Mouse (Mus musculus): ENCODE data around the gene Cachd1.

The Cachd1 gene

DNA sequence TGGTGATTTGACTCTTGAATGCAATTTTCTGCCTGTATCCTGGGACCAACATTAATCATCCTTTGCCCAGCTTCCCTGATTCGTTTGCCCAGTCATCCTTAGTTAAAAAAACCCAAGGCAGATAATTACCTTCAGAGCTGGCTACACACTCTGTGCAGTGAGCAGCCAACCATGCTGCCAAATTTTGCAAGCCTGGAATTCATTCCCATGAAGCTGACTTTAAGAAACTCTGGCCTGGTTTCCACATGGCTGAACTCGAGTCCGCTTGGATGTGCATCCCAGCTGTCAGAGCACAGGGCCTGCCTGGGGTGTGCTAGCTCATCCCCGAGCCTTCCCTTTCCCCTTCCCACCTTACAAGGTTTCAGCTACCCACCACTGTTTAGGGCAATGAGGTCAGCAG, 214.5 kb downstream of the Cachd1 start:
- no peak for DNase-seq (ENCODE audit: low spot score)

DNA sequence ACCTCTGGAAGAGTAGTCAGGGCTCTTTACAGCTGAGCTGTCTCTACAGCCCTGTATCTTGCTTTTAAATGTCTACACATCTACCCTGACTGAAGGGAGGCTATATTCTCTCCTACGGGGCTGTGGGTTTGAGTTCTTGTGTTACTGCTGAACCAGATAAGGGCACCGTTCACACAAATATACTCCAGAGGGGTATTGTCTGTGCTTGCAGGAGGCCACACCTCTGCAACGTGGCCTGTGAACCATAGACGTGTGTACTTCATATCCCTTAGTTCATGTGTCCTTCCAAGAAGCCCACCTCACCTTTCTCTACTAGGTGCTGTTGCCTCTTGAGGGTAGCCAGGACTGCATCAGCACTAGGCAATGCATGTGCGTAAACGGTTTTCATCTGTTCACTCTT, 215.6 kb downstream of the Cachd1 start:
- DNase-seq (ENCODE audit: low spot score), result no peak

DNA sequence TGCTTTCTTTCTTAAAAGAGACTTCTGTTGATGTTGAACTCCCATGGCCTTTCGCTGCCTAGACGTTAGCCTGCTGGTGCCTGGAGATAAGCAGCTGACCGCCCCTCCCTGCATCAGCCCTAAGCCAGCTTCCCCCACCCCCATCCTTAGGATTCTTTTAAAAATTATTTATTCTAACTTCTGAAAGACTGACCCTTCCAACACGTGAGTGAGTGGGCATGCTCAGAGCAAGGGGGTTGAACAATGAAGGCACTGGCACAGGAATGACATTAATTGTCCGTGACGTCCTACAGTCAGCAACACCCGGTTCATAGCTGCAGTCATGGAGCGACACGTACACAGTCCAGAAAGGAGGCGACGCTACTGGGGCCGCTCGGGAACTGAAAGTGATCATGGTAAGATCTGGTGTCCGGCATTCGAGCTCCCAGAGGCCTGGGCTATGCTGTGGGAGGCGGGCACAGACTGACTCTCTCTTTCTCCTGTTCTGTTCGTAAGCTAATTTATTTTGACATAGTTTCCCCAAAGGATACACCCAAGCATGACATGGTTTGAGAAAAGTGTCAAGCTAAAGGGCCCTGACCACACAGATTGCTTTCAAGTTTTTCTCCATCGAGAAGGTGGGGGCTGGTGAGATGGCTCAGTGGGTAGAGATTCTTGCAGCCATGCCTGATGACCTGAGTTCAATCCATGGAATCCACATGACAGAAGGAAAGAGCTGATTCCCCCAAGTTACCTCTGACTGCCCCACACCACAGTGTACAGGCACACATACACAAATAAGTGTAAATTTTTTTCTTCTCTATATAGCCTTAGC, 218.2 kb downstream of the Cachd1 start:
- peak; percentile 21 for DNase-seq (ENCODE audit: low spot score)

DNA sequence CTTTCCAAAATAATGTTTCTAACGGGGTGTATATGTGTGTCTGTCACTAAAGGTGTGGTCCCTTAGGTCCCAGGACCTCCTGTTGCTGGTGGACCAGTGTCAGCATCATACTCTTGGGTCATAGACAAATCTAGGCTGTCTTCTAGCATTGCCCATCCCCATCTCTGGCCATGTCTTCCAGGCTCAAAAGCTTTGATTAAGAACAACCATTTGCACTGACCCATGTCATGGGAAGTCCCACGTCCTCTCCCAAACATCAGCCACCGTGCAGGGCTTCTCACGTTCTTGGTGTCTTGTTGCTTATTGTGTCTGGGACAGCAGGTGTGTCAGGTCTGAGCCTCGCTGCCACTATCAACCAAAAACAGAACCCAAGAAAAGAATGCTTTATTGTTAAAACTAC, 219.1 kb downstream of the Cachd1 start:
- DNase-seq (ENCODE audit: low spot score), result no peak

DNA sequence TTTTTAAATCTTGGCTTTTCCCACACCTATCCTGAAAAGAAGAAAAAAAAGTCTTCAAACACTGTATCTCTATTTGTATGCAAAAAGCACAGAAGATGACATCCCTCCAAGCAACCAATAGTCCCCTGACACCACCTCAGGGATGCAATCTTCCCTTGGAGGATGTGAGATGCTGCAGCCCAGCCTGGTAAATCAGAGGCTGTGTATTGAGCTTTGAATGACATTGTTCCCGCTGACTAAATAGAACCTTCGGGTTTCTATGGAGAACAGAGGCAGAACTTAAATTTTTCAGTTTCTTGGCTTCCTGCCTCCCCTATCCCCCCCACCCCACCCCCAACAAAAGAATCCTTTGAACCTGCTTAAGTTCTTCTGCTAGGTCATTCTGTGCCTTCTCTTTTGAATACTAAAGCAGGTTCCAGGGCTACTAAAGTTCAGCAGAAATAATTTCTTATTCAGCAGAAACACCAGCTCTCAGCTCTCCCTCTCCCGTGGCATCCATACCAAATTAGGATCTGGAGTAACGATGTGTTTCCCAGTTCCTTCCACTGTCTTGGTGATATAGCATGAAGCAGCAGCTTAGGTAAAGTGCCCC, 219.7 kb downstream of the Cachd1 start:
- DNase-seq (ENCODE audit: low spot score), result no peak

DNA sequence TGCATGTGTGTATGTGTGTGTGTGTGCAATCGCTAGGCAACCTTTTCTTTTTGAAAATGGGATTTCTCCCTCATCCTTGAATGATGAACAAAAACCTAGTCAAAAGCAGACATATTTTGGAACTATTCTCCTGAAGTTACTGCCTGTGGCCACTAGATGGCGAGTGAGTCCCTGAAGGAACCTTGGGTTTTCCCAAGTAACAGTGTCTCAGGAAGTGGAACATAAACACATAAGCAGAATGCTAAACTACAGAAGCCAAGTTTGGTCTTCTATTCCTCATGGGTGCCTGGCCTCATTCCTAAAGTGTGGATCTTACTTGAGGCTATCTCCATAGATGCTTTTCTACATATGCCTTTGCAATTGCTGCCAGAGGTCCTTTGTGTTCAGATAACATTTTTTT, 221.7 kb downstream of the Cachd1 start:
- DNase-seq (ENCODE audit: low spot score), result peak; percentile 19

DNA sequence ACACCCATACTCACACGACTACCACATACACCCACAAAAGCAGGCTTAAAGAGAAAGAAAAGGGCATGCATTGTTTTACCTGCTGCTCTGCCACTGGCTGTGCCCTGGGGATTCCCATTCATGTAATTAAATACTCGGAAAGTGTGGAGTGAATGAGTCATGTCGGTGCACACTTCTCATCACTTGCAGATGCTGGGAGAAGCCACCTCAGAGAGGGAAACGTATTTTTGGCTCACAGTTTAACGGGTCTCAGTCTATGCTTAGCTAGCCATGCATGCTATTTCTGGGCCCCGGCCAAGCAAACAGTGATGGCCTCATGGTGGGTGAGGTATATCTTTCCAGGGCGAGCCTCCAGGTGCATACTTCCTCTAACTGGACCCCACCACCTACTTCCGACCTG, 222.4 kb downstream of the Cachd1 start:
- no peak for DNase-seq (ENCODE audit: low spot score)

DNA sequence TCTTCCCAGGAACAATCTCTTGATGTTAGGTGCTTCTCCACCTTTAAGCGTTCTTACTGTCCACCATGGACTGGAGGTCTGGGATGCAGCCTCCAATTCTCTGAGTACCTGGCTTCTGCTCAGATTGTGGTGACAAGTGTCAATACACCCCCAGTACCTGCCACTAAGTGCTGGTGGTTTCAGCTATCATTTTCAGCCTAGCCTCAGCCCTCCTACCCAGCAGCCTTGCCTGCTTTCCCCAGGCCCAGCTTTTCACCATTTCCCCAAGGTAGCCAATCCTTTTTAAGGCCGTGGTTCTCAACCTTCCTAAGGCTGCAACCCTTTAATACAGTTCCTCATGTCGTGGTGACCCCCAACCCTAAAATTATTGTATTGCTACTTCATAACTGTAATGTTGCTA, 224.1 kb downstream of the Cachd1 start:
- no peak for DNase-seq (ENCODE audit: low spot score)

DNA sequence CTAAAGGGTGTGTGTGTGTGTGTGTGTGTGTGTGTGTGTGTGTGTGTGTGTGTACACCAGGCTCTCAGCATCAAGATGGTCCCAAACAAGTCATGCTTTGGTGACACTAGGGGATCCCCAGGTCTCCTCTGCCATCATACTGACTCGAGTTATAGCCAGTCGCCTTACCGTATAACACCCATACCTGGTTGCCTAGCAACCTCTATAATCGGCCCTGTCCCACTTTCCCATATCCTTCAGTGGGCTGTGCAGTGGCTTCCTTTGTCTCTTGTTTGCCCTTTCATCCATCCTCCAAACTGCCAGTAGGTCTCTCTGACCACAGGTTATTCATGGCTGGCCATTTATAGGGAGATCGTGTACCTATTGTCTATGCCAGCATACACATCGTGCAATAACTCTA, 224.6 kb downstream of the Cachd1 start:
- no peak for DNase-seq (ENCODE audit: low spot score)

DNA sequence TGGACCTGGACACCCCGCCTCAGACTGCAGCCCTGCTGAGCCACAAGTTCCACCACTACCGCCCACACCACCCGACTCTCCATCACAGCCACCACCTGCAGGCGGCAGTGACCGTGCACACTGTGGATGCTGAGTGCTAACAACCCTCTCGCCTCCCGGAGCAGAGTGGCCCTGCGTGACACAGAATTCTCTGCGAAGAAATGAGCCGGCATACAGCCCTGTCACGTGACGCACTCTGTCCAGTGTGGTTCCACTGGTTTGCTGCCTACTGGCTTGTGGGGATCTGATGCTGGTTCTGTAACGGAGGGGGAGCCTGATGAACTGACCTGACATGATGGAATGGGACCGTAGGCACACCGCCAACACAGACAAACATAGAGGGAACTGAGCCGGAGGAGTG, 226.5 kb downstream of the Cachd1 start:
- DNase-seq (ENCODE audit: low spot score), result no peak

DNA sequence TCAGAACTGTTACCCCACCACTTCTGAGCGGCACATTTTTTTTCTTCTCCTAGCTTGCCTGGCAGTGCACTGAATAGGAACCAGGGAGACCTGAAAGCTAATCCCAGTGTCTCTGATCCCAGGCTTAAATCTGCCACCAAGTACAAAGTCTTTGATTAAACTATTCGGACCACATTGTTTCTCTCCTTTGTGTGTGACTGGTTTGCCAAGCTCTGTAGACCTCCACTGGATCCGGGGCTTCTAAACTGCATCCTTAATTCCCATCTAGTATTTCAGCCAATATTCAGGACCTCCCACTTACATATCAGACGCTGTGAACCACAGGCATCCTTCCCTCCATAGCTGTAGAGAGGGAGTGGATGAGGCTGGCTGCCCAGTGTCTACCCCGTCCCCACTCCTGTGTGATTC, 231.9 kb downstream of the Cachd1 start:
- no peak for DNase-seq (ENCODE audit: low spot score)

DNA sequence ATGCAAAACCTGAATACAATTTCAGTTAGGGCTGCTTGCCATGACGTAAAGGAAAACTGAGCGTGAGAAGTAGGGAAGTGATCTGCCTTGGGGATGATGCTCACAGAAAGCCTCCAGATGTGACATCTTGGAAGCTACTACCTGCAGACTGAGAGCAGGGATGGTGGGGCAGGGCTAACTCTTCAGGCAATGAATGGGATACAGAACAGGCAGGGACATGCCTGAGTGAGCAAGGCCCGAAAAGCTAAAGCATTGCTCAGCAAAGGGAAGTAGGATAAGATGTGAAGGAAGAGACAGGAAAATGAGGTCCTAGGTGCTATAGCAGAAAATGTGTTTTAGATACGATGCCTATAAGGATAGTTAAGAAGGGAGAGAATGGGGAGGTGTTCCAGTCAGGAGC, 232.6 kb downstream of the Cachd1 start:
- no peak for DNase-seq (ENCODE audit: low spot score)

DNA sequence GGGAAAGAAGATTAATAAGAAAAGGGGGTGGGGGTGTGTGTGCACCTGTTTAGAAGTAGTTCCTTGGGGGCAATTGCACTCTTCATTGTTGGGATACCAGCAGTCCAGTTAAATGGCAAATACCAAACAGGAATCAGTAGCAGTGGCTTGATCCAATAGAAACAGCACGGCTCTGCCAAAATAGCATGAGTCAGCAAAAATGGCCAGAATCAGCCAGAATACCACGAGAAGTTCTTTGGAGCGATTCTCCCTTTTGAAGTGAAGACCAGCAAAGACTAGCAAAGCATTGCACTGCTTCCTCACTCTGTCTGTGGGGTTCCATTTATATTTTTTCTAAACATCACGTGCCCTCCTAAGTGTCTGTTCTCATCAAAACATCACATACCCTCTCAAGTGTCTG, 241.3 kb downstream of the Cachd1 start:
- no peak for DNase-seq (ENCODE audit: low spot score)

DNA sequence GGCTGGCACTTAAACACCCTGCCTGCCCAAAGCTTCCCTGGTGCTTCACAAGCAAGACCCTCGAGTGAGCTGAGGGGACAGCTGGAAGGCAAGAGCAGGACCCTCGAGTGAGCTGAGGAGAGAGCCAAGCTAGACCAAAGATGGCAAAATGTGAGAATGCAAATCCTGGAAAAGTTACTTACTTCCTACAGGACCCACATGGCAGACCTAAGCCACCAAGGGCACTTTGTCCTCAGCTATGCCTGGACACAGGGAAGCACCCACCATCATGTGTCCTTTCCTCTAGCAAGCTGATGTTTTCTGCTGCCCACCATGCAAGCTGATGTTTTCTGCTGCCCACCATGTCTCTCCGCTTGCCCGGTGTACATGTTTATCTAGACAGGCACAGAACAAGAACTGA, 244.1 kb downstream of the Cachd1 start, which contains the start of gene Gm10577:
Gene Gm10577 (minus strand): TSS at position 101 of the 400 bp plus-strand sequence.
- no peak for DNase-seq (ENCODE audit: low spot score)

DNA sequence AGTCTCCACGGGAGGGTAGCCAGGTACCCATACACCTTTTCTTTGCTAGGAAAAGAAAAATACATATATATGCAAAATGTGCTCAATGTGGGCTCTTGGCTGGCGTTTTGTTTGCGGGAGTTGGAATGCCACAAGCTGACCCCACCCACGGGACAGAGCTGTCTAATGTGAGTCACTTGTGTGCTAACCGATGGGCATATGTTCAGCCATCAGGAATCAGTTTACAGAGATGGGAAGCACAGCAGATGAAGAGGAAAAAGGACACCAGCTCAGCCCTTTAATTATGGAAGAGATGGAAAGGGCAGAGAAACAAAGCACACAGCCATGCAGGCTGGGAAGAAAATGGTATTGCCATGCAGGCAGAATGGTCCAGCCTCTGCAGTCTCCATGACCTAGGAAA, 250.1 kb downstream of the Cachd1 start:
- no peak for DNase-seq (ENCODE audit: low spot score)

DNA sequence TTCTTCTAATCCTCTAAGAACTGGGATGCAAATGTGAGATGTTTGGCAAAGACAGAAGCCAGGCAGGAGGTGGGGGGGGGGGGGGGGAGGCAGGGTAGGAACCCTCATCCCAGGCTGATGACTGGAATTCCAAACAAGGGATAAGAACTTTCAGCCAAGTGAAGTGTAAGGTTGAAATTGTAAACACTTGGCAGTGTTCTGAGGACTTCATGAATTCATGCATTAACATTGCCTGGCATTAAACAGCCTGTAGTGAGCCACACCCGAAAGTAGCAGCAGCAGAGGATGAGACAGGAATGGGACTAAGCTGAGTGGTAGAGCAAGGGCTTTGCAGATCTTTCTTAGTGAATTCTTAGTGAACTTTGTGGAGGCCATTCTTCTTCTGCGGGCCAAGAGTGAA, 250.5 kb downstream of the Cachd1 start:
- DNase-seq (ENCODE audit: low spot score), result peak; percentile 8

DNA sequence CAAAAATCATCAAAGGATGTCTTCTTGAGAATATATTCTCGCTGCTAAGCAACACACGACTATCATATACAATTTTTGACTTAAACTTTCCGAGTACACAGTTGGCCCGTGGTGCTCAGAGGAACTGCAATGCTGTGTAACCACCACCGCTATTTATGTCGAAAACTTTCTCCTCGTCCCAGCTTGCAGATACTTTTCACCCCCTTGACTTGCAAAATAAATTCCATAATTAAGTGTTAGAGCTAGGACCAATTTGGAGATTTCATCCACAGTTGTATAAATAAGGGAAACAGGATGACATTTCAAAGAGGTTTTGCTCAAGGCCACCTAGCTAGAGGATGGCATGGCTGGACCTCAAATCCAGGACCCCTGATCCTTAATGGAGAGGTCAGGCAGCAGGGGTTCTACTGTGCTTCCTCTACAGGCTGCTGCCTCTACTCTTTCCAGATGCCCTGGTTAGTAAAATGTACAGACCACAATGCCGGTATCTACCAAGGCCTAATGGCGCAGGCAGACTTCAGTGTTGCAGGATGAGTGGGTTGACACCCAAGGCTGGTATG, 251.5 kb downstream of the Cachd1 start:
- no peak for DNase-seq (ENCODE audit: low spot score)

DNA sequence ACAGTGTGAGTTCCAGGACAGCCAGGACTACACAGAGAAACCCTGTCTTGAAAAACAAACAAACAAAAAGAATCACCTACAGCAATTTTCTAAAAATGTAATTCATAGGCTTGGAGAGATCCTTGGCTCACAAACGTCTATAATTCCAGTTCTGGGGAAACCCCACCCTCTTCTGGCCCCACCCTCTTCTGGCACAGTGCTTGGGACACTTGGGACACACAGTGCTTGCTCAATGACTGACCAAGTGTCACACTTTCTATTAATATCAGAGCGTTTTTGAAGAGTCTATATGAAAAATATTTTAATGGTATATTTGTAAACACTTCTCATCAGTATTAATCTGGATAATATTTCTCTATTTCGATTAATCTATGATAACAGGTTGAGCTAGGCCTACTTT, 256.6 kb downstream of the Cachd1 start:
- no peak for DNase-seq (ENCODE audit: low spot score)

DNA sequence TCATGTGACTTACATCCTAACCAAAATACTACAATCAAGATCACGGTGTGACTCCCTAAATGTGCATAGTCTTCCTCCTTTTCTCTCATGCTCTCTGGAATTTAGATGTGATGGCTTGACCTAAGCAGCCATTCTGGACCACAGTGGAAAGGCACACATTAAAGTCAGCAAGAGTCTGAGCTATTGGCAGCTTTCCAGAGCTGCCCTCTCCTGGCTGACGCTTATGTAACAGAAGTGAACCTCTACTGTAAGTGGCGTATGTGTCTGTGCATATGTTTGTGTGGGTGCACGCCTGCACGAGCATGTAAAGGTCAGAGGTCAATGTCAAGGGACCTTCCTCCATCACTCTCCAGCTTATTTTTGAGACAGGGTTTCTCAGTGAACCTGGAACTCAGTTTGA, 258.7 kb downstream of the Cachd1 start:
- DNase-seq (ENCODE audit: low spot score), result no peak

DNA sequence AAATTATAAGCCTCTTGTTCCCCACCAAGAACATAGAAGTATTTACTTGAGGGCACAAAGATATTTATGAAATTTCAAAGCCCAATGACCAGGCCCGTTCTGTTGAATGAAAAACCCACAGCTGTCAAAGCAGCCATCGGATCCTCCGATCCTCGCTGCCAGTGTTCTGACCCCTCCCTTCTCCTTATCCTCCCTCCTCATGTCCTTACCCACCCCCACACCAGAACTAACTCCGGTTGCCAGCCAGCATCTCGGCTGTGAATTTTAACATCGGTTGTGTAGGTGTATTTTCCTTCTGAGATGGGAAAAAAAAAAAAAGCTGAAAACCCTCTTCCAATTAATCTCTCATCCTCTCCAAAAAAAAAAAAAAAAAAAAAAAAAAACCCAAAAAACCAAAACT, 260.7 kb downstream of the Cachd1 start:
- no peak for DNase-seq (ENCODE audit: low spot score)

DNA sequence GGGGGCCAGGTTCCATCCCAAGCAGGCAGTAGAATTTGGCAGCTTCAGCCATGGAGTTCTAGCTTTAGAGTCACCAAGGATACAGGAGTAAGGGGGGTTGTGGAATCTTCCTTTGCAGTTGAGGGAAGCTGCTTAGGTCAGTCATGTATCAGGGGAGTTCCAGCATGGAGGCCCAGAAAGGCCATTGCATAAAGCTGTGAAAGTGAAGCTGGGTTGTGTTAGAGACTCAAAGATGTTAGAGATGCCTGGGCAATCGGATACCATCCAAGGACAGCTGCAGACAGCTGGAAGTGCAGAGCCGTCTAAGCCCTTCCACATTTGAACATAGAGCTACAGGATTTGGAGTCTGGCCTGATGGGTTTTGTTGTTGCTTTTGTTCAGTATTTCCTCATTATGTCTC, 267.2 kb downstream of the Cachd1 start:
- no peak for DNase-seq (ENCODE audit: low spot score)

DNA sequence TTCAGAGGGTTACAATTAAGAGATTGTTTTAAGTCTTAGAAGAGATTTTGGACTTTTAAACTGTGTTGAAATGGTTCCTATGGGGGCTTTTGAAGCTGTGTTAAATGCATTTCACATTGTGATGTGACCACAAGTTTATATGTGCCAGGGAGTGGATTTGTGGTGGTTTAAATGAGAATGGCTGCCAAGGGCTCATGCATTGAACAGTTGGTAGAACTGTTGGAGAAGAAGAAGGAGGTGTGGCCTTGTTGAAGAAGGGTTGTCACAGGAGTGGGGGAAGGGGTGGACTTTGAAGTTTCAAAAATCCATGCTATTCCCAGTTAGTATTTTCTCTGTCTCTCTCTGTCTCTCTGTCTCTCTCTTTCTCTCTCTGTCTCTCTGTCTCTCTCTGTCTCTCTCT, 267.7 kb downstream of the Cachd1 start:
- no peak for DNase-seq (ENCODE audit: low spot score)

DNA sequence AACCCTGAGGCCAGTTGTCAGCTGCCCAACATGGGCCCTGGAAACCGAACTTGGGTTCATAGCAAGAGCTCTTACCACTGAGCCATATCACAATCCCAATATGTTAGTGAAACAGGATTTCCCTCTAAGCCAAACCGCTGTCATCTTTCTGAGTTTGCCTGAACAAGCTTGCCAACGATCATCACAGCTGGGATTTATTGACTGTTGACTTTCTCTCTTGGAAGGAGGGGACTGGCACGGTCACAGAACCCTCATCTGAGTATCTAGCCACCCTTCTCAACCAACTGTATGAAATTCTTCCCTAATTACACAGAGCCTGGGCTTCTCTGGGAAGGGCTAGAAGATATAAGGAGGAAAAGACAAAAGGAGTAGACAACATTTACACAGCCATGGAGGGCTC, 270.1 kb downstream of the Cachd1 start:
- no peak for DNase-seq (ENCODE audit: low spot score)

DNA sequence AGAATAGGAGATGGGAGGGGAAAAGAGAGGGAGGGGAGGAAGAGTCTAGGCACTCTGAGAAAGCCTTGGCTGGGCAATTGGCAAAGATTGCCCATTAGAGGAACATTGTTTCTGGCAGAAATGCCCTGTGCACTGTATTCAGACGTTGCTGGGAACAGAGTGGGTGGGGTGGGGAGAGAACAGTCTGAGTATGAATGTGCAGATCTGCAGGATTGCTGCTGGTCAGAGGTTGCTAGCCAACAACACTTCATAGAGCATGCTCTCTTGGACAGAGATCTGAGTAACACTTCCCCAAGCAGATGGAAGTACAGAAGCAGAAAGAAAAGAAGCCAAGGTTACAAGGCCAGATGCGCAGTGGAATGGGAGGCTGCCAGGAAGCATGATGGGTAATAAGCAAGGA, 285.7 kb downstream of the Cachd1 start:
- no peak for DNase-seq (ENCODE audit: low spot score)

Measured in yolk sac, embryonic 10.5 days (tissue).